Mouse (Mus musculus) cerebral cortex, adult 2 months (tissue): ENCODE results near the gene Atg3.

Experiments used
- WGBS: fragments of 180-500 bp; shearing (Covaris S2); methylation state at CpG from one replicate; pipeline ENCODE4 v1.1.7; 2018; 5-methylcytosine and 5-hydroxymethylcytosine counted together

The Atg3 gene

GRCm38 (mm10) chr16:45204859-45205670, 46.5 kb downstream of the Atg3 start:
- WGBS, result 74% methylated on average over 12 of the region's 12 CpGs

GRCm38 (mm10) chr16:45222016-45222415, 63.4 kb downstream of the Atg3 start:
- WGBS, result 44% methylated on average over 2 of the region's 2 CpGs

- 64% methylated on average over 3 of the region's 3 CpGs for WGBS
Measured at GRCm38 (mm10) chr16:45222771-45223170, 64.2 kb downstream of the Atg3 start.

- 72% methylated on average over 10 of the region's 10 CpGs for WGBS
Measured at GRCm38 (mm10) chr16:45223648-45224388, 65.2 kb downstream of the Atg3 start, which contains the start of gene Btla. Btla (plus strand) TSS chr16:45224315.

GRCm38 (mm10) chr16:45224431-45225008, 65.9 kb downstream of the Atg3 start:
- 80% methylated on average over 4 of the region's 4 CpGs for WGBS

- WGBS, result 72% methylated on average over 1 of the region's 1 CpGs
Measured at GRCm38 (mm10) chr16:45227002-45227401, 68.4 kb downstream of the Atg3 start.

- WGBS, result 90% methylated on average over 1 of the region's 1 CpGs
Measured at GRCm38 (mm10) chr16:45231296-45231695, 72.7 kb downstream of the Atg3 start.

GRCm38 (mm10) chr16:45233007-45233406, 74.4 kb downstream of the Atg3 start:
- WGBS, result 77% methylated on average over 3 of the region's 3 CpGs
